Mouse (Mus musculus): ENCODE measurements around the gene Pus7.

DNA sequence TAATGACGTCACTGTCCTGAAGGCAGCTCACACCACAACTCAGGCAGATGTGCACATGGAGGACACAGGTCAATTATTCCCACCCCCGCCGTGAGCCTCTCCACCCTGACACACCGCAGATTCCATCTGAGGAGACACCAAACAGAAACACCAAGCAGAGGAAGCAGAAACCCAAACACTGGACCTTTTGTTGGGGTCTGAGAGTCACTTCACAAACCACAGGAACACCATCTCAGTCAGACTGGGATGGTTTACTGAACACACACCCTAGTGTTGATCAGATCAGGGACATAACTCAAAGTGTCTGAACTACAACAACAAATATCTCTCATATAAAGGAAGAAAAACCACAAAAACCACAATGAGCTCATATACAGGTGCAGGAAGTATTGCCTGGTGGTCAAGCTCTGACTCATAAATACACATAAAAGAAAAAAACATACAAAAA is 64.6 kb downstream of the Pus7 start:
- TF ChIP-seq CTCF (IDR thresholded peaks at IDR 0.05; ENCODE audit: borderline replicate concordance, insufficient read depth, low read length), result no peak
- TF ChIP-seq POLR2A (IDR thresholded peaks at IDR 0.05; ENCODE audit: low read depth, low read length), result no peak

Measured in embryonic fibroblast, embryonic 13.5 days (primary cell).